Mouse (Mus musculus) liver, embryonic 12.5 days (tissue): ENCODE measurements at regions not wholly inside any gene's neighbourhood (a gene's known extent, or its start where the extent isn't known, plus 50 kb on each side); places are given as distances from the start of the nearest gene placed in this dataset.

ENCODE experiments used
- ATAC-seq: fragments of 200-750 bp; cut with Nextera tagmentation; 2 replicates; pipeline ENCODE4 v1.8.0; 2017; ENCODE audit warnings: moderate number of reproducible peaks, mild to moderate bottlenecking, moderate library complexity
- H3K27ac ChIP-seq: fragments of 300-500 bp; sonication (generic); 2 replicates; pipeline ENCODE4 v1.5.1; 2016; ENCODE audit warnings: mild to moderate bottlenecking
- H3K27me3 ChIP-seq: fragments of 300-500 bp; sonication (generic); replicated peaks from 2 replicates; pipeline ENCODE4 v1.6.1; 2016; ENCODE audit warnings: mild to moderate bottlenecking, moderate library complexity
- H3K36me3 ChIP-seq: fragments of 300-500 bp; sonication (generic); 2 replicates; pipeline ENCODE4 v1.6.1; 2016; ENCODE audit warnings: mild to moderate bottlenecking, moderate library complexity
- H3K4me1 ChIP-seq: fragments of 300-500 bp; sonication (generic); 2 replicates; pipeline ENCODE4 v1.6.1; 2016
- H3K4me2 ChIP-seq: fragments of 300-500 bp; sonication (generic); 2 replicates; pipeline ENCODE4 v1.6.1; 2016; ENCODE audit warnings: mild to moderate bottlenecking, moderate library complexity
- H3K4me3 ChIP-seq: fragments of 300-500 bp; sonication (generic); 2 replicates; pipeline ENCODE4 v1.5.1; 2016; ENCODE audit warnings: mild to moderate bottlenecking, moderate library complexity
- H3K9ac ChIP-seq: fragments of 300-500 bp; sonication (generic); 2 replicates; pipeline ENCODE4 v1.6.1; 2016; ENCODE audit warnings: mild to moderate bottlenecking, moderate library complexity
- H3K9me3 ChIP-seq: fragments of 300-500 bp; sonication (generic); replicated peaks from 2 replicates; pipeline ENCODE4 v1.6.1; 2016; ENCODE audit warnings: mild to moderate bottlenecking, moderate library complexity
- WGBS: fragments of 180-500 bp; shearing (Covaris S2); methylation state at CpG from one replicate; pipeline ENCODE4 v1.1.7; 2016; ENCODE audit not compliant: insufficient replicate concordance; 5-methylcytosine and 5-hydroxymethylcytosine counted together

DNA sequence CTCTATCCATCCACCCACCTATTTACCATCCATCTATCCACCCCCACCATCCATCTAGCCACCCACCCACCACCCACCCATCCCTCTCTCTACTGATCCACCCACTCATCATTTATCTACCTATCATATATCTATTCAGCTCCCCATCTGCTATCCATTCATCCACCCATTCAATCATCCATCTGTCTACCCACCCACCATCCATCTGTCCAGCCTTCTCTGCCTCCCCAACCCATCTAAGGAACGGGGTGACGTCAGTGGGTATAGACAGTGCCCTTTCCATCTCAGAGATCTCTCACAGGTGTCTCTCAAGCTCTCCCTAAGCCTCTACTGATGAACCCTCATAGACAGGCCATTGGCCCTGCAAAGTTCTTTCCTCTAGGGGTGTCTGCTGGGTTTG, 67.5 kb upstream of the Ccnd1 start:
- H3K9ac ChIP-seq, result no peak overlapping the region
- no peak overlapping the region for H3K4me3 ChIP-seq
- H3K36me3 ChIP-seq, result no peaks in the 10 kb centered on the region
- no peaks in the 10 kb centered on the region for H3K27me3 ChIP-seq
- H3K4me2 ChIP-seq, result no peak overlapping the region
- H3K27ac ChIP-seq, result no peak overlapping the region
- 49% methylated on average over 2 of the region's 2 CpGs for WGBS
- no peaks in the 10 kb centered on the region for H3K4me1 ChIP-seq
- H3K9me3 ChIP-seq, result no peaks in the 10 kb centered on the region
- ATAC-seq, result no peak

DNA sequence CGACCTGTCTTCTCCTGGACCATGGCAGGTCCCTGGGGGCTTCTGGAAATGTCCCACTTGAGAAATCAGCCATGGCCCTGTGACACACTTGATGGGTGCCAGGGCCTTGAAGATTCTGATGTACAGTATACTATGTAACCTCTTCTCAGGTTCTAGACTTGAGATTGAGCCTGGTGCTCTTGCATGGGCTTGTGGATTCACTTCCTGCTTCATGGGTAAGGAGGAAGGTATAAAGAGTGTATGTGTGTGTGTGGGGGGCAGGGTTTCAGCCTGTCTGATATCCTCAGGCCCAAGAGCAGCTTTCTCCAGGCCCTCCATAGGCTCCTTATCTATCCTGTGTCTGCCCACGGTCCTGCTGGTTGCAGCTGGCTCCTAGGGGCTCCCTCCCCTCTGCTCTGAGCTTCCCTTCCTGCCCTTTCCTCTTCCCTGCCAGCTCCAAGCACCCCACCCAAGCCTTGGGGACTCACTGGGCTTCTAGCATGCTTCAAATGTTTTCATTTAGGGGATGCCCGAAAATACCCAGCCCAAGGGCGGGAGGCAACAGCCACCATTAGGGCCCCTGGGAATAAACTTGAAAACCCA, 61.9 kb upstream of the Ccnd1 start:
- Histone ChIP-seq H3K4me2 (no peak overlapping the region), H3K4me1 (0 out of 2 replicates have a peak, but pooled peaks cover 4% of the 10 kb centered on the region), H3K9me3 (no peaks in the 10 kb centered on the region), H3K4me3 (no peak overlapping the region), H3K9ac (no peak overlapping the region), H3K27ac (no peak overlapping the region), H3K36me3 (no peaks in the 10 kb centered on the region), H3K27me3 (0 out of 2 replicates have a peak, but pooled peaks cover 4% of the 10 kb centered on the region)
- 37% methylated on average over 4 of the region's 4 CpGs for WGBS
- no peak for ATAC-seq

DNA sequence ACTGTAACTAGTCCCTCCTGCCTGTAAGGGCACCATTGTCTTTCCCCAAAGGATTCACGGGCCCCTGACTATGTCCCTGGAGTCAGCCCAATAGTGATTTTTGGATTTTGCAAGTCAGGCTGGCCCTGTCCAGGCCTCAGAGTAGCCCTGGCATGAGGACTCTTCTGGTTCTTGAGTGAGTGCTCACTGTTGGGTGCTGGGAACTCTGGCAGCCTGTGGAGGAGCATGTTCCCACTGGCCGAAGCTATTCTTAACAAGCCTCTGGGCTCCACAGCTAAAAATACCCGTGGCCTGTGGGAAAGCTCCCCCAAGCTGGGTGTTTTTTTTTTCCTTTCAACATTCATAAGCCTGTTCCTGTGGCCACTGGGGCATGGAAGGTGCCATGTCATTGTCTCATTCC, 60.0 kb upstream of the Ccnd1 start:
- WGBS, result 48% methylated on average over 3 of the region's 3 CpGs
- Histone ChIP-seq H3K9ac (no peak overlapping the region), H3K9me3 (no peaks in the 10 kb centered on the region), H3K4me1 (0 out of 2 replicates have a peak, but pooled peaks cover 4% of the 10 kb centered on the region), H3K4me2 (no peak overlapping the region), H3K27ac (no peak overlapping the region), H3K4me3 (no peak overlapping the region), H3K36me3 (no peaks in the 10 kb centered on the region), H3K27me3 (0 out of 2 replicates have a peak, but pooled peaks cover 4% of the 10 kb centered on the region)
- no peak for ATAC-seq

DNA sequence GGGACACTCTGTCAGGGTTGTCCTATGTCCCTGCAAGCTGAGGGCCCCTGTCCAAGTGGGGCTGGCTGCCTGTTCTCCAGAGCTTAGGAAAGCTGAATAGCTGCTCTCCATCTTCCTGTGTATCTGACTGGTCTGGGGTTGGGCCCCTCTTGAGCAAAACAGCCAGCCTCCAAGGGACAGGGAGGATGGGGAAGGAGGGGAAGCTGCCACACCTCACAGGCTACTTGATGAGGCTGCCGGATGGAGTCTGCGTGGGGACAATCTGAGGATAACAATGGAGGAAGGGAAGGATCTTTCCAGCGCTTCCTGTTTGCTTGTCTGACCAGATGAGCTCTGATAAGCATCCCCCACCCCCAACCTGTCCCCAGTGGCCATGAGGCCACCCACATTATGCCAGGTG, 57.1 kb upstream of the Ccnd1 start:
- no peak for ATAC-seq
- Histone ChIP-seq H3K9me3 (no peaks in the 10 kb centered on the region), H3K27me3 (0 out of 2 replicates have a peak, but pooled peaks cover 4% of the 10 kb centered on the region), H3K4me2 (no peak overlapping the region), H3K4me1 (0 out of 2 replicates have a peak, but pooled peaks cover 3% of the 10 kb centered on the region), H3K4me3 (no peak overlapping the region), H3K9ac (no peak overlapping the region), H3K36me3 (no peaks in the 10 kb centered on the region), H3K27ac (no peak overlapping the region)
- WGBS, result 23% methylated on average over 3 of the region's 3 CpGs

DNA sequence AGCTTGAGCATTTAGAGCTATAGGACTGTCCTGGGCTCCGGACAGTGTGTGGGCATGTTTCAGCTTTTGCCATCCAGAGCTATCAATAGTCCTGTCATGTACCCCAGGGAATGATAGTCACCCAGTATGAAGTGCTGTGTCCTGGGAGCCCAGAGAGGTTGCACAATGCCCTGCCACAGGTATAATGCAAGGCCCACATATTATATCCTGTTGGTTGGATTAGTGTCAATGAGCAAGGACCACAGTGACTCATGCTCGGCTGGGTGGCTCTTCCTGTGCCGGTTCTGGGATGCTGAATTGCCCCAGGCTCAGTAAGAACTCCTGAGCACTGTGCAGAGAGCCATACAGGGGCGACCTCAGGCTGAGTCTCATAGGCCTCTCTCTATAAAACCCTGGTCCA, 54.5 kb upstream of the Ccnd1 start:
- WGBS, result 51% methylated on average over 4 of the region's 4 CpGs
- H3K27ac ChIP-seq, result no peak overlapping the region
- H3K9ac ChIP-seq, result no peak overlapping the region
- no peaks in the 10 kb centered on the region for H3K9me3 ChIP-seq
- ATAC-seq, result no peak
- no peak overlapping the region for H3K4me2 ChIP-seq
- H3K4me3 ChIP-seq, result no peak overlapping the region
- no peaks in the 10 kb centered on the region for H3K4me1 ChIP-seq
- H3K27me3 ChIP-seq, result 0 out of 2 replicates have a peak, but pooled peaks cover 4% of the 10 kb centered on the region
- H3K36me3 ChIP-seq, result no peaks in the 10 kb centered on the region

DNA sequence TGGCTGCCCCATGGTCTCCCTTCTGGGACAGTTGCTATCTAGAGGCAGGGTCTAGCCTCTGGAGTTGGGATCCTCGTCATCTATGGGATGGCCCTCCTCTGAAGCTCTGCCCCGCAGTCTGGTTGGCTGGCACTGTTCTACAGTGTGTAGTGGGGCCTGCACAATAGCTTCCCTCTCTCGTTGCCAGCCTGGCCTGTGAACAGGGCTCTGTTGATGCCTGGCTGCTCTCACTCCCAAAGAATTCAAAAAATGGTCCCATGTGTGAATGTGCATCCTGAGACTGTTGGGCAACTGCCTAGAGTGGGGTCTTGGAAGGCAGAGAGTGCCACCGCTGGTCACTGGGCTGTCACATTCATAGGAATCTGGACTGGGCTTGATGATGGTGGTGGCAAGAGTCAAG, 53.8 kb upstream of the Ccnd1 start:
- 0 out of 2 replicates have a peak, but pooled peaks cover 4% of the 10 kb centered on the region for H3K27me3 ChIP-seq
- 67% methylated on average over 4 of the region's 4 CpGs for WGBS

DNA sequence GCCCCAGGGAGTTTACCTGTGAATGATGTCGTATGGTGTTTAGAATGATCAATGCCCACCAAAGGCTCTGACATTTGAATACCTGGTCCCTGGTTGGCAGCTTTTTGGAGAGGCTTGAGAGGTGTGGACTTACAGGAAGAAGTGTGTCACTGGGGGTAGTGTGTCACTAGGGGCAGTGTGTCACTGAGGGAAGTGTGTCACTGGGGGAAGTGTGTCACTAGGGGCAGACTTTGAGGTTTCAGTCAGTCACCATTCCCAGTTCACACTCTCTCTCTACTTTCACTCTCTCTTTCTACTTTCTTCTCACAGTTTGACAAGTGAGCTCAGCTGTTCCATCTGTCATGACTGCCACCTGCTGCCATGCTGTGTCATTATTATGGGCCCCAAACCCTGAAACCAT, 52.0 kb upstream of the Ccnd1 start:
- no peaks in the 10 kb centered on the region for H3K9me3 ChIP-seq
- H3K4me3 ChIP-seq, result no peak overlapping the region
- ATAC-seq, result no peak
- H3K27me3 ChIP-seq, result no peaks in the 10 kb centered on the region
- H3K9ac ChIP-seq, result no peak overlapping the region
- no peaks in the 10 kb centered on the region for H3K4me1 ChIP-seq
- H3K27ac ChIP-seq, result no peak overlapping the region
- WGBS, result 73% methylated on average over 1 of the region's 1 CpGs
- H3K4me2 ChIP-seq, result no peak overlapping the region
- no peaks in the 10 kb centered on the region for H3K36me3 ChIP-seq

More for the DNA sequence above, 53.8 kb upstream of the Ccnd1 start:
- no peak overlapping the region for H3K27ac ChIP-seq
- no peak overlapping the region for H3K4me3 ChIP-seq
- H3K4me2 ChIP-seq, result no peak overlapping the region
- H3K36me3 ChIP-seq, result no peaks in the 10 kb centered on the region
- no peaks in the 10 kb centered on the region for H3K4me1 ChIP-seq
- H3K9ac ChIP-seq, result no peak overlapping the region
- no peak for ATAC-seq
- no peaks in the 10 kb centered on the region for H3K9me3 ChIP-seq
